Mouse (Mus musculus) 3T3-L1 (cell line): ENCODE data around the gene Negr1.
"Not testable (repeated sequence)": the region's sequence is repeated elsewhere in the genome, so short reads cannot be mapped to it uniquely, and the experiment has no call there.

Experiments used
- DNase-seq: peaks from one replicate; pipeline ENCODE4 v3.0.0-alpha.2; 2015; ENCODE audit warnings: low read depth, low spot score

Negr1 gene

DNA sequence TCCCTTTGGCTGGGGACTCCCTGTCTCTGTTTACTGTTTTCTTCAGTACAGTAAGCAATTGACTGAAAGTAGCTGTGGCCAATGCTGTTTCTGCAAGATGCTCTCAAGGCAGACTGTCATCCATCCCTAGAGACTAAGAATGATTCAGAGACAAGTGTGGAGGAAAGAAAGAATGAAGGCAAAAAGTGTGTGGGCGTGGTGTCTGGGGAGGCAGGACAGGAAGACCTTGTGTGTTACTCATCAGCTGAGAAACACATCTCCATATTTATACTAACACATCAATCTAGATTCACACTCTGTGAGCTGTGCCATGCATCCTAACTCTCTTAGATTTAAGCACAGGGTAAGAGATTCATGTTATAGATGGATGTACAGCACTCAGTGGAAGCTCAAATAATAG, 431.2 kb downstream of the Negr1 start:
- DNase-seq, result peak; percentile 46

DNA sequence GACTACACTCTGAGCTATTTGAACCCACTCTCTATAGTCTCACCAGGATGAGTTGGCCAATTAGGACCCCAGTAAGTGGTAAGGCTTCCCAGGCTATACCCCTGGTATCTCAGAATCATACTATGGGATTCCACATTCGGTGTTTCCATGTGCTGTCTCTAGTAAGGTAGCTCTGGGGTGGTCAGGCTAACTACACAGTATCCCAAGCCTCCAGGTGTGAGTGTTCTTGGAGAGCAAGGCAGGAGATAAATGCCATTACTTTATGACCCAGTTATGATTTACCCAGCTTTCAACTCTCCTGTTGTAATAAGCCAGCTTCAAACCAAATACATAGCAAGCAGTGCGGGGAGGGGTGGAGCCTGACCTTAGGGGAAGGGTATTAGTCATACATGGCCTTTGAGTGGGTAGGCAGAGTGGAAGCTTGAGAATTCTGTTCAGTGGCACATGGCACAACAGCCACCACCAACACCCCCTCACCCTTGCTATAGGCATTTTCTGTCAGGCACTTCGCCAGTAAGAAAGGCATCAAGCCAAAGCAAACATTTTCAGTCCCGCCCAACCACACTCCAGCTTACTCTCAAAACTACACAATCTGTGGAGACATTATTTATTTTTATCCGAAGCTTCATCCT, 437.7 kb downstream of the Negr1 start:
- DNase-seq, result peak; percentile 42

DNA sequence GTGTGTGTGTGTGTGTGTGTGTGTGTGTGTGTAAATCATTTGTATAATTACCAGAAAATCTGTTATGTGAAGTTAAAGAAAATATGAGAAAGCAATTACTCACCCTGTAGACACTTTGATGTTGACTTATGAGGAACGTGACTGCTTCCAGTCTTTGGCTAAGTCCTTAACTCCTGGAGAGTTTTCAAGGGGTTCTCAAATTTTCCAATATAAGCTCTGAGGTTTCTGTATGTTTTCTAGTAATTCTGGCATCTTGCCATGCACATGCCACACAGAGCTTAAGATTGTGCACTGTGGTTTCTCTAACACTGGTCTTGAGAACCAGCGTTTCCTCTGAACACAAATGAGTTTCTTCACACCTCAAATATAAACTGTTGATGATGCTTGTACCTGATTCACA, 460.0 kb downstream of the Negr1 start:
- DNase-seq, result no peak

DNA sequence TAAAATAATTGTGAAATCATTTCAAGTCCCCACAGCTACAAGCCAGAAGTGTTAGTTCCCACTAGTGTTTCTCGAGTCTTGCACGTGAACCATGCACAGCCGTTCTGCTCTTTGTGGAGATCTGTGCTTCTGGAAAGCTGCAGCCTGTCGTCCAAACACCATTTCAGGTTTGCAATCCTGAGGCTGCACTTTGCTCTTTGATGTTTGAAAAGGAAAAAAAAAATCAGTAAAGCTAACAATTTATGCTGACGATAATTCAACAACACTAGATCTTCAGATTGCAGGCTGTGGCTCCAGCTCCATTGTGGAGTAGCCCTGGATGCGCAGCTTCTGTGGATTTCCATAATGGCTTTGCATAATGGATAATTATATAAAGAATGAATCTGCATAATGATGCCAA, 463.0 kb downstream of the Negr1 start:
- no peak for DNase-seq

DNA sequence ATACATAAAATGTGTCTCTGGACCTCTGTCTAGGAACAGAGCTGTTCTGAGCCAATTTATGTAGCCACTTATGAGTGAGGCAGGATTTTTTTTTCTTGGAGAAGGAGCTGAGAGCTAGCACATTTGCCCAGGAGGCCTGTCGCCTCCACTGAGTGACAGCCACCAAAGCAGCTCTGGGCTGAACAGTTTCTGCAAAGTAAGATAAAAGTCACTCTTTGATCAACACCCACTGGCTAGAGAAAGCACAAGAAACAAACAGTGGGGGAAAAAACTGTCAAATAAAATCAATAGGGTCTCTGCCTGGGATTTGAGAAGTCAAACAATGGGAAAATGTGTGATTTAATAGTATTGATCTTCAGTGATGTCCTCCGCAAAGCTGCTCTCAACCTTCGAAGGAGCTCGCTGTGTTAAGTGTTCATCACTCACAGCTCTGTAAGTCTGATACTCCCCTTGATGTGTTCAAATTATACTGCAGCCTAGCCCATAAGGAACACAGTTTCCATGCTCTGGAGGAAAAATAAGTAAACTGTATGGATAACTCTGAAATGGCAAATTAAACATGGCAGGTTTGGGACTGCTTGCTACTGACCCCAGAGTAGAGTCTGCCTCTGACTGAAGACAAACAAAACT, 470.0 kb downstream of the Negr1 start:
- no peak for DNase-seq

DNA sequence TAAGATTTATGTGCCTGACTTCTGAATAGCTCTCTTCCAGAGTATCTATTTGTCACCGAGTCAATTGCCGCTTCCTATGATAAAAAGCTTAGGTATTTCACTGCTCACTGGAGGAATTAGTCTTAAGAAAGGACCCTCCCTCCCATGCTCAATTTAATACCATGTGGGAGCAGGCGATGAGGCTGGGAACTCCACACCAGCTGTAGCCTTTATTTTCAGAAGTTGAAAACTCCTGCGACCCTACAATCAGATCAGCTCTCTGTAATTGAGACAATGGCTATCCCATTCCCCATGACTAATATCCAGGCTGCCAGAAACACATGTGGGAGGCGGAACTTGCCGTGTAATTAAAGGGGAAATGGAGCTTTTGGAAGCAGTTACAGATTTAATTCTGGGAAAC, 474.4 kb downstream of the Negr1 start:
- no peak for DNase-seq

DNA sequence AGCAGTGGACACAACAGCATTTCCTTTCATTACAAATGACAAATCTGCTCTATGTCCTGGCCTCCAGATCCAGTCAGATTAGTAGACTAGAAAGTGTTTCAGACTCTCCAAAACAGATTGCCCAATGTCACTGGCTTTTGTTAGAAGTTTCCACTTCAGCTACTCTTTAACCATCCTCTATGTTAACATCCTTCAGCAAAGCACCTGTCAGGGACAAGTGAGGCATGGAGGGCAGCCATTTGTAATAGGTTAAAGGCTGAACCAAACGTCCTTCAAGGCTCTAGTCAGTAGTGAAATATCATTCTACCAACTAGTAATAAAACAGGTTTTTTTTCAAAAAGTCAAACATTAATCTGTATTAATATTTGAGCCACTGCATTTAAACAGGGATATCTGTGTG, 475.0 kb downstream of the Negr1 start:
- DNase-seq, result no peak

DNA sequence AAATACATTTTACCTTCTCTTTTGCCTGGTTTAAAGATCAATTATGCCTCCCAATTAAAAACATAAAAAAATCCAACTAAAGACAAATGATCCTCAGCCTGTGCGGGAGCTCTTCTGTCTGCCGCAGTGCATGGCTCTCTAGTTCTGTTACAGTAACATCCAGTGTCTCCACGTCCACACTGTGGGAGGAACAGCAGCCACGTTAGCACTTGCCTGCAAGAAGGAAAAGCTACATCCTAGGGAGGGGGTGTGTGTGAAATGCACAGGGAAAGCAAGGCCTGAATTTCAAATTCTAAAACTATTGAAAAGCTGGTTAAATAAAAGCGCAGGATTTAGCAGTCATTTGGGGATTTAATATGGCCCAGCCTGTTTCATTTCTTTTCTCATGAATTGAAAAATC, 479.0 kb downstream of the Negr1 start:
- no peak for DNase-seq

DNA sequence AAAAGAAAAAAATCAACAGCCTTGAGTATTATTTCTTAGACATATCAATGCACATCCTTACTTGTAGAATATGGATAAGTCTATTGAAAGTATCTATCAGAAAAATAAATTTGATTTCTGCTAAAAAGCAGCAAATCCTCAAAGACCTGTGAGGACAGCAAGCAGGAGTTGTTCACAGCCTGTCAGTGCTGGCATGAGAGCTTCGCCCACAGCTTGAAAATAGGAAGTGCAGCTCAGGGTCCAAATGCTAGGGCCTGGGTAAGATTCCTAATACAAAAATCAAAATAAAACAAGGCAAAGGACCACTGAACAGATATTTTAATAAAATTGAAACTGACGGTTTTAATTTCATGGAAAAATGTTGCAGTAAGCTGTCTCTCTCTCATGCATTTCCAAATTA, 483.0 kb downstream of the Negr1 start:
- DNase-seq, result no peak

DNA sequence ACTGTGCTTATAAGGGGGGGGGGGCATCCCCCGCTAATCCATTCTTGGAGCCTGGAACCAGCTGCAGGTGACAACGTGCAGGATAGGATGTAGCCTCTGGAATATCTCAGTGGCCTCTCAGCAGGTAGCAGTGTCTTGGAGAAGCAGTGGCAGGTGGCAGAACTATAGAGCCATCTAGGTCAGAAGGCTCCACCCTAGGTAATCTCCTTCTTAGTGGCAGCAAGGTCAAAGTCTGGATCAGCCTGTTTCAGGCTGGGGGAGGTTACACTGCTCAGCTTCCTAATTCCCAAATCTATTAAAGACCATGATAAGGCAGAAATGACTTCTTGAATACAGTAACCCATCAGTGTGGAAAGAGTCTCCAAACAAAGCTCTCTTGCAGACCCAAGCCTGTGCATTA, 502.8 kb downstream of the Negr1 start:
- DNase-seq, result not testable (repeated sequence)

DNA sequence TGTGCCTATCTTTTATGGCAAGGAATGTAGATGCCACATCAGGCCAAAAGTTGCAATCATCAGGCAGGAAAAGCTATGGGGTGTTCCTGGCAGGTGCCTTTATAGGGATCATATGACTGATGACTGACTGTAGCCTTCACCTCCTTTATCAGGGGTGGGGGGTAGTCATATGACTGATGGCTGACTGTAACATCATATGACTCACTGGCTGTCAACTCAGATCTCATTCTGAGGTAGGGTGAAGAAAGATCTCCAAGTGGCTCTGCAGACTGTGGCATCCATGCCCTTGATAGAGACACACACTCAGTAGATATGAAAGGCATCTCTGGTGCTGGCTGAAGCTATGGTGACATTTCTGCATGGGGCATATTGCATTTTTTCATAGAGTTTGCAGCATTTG, 504.7 kb downstream of the Negr1 start:
- no peak for DNase-seq

DNA sequence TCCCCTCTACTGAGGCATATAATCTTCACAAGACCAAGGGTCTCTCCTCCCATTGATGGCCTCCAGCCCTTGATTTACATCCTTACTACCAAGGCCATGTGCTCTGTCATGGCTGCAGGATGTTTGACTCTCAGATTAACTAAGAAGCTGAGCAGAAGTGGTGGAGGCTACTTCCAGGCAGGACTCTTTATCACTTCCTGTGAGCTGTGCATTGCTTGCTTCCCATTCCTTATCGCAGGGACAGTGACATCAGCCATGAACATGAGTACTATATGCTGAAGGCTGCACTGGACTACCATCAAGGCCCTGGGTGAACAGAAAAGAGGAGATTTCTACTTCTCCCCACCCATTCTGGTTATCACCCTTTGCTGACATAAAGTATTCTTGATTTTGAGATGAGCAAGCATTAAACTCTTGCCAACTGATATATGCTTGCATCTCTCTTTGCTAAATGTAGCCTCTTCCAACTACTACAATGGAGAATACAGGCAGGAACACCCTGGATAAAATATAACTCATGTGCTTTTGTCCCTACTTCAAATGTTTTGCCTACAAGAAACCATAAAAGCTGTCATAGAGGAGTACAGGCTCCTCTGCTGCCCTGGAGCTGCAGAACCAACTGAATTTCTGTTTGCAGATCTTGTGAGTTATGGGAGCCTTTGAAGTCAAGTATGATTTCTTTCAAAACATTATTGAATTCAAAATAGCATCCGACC, 517.8 kb downstream of the Negr1 start:
- no peak for DNase-seq

DNA sequence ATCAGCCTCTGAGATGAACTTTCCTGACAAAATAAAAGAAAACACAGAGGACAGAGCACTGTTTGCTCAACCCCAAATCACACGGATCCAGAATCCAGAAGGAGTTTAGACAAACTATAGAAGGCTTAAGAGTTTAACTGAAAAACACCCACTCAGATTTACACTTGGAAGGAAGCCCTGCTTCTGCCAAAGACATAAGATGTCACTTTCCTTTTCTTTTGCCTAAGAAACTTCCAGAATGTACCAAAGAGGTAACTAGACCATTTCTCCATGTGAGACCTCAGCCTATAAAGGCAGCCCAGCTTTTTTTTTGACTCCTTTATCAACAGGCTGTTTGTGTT, 518.3 kb downstream of the Negr1 start:
- DNase-seq, result no peak

DNA sequence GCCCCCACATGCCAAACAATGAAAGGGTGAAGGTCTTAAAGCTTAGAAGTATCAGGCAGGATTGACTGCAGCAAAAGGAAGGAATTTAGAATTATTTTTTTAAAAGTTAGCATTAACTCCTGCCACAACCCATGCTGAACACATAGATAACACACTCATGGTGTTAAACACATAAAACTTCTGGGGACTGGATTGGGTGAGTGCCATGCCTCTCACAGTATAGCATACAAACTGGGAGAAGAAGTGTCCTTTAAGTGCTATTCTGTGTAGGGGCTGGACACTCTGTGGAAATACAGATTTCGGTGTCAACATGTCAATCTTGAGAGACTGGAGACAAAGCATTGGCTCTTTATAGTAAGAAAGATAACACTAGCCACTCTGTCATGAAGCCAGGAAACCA, 519.0 kb downstream of the Negr1 start:
- DNase-seq, result no peak

DNA sequence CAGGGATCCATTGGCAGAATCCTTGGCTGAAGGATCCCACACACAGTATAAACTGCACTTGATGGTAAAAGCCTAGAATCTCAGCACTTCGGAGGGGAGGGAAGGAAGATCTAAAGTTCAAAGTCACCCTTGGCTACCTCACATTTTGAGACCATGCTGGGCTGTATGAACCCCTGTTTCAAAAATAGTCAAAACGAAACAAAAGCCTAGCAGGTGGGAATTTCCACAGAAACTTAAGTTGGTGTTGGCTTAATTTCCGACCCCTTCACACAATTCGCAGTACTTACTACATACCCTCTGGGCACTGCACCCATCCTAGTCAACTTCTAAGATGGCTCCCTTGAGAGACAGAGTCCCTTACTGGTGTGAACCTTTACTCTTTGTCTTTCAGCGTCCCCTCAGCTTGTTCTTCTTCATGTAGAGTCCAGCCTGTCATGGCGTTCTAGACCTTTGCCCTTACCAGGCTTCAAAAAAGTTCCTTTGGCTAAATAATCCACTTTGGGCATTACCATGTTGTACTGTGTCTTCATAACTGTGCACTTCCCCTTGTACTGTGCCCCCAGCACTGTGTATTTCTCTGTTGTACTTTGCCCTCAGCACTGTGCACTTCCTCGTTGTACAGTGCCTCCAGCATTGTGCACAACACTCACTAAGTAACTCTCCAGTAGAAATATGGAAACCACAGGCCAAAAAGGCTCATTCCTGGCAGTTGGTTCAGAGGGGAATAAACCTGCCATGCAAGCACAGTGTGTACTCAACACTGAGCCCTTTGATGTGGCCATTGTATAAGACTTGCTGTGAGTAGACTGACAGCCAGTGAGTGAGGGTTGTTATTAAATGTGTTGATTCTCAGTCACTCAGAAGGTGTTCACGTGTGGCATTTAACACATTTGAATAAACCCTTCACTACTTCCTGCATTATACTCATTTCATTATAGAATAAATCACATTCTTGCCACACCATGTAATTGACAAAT, 521.5 kb downstream of the Negr1 start:
- DNase-seq, result no peak

DNA sequence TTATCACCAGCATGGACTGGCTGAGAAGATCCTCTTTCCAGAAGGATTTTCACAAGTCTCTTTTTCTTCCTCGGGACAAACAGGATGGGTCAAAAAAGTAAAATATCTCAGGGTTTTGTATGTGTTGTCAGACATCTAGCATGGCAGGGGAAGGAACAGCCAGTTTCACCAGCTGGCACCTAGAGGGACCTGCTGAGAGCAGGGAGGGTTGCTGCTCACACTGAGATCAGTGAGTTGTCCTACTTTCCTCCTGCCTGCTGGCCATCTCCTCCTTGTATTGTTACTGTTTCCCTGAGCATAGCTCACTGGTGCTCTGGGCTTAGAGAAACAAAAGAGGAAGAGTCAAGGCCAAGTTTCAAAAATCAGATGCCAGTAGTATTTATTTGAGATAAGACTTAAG, 523.6 kb downstream of the Negr1 start:
- no peak for DNase-seq

DNA sequence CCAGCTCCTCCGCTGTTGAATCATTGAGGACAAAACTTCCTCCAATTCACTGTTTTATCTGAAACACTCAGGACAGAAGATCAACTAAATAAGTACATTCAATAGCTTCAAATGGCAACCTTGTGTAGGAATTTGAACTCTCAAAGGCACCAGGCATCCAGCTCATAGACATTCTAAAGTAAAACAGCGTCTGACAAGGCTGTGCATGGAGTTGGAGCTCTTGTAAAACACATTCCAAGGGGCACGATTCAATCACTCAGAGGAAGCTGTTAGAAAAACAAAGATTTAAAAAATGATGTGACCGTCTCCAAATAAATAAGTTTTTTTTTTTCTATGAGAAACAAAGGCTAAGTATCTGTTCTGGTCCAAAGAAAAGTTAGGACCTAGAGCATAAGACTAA, 528.5 kb downstream of the Negr1 start:
- no peak for DNase-seq

DNA sequence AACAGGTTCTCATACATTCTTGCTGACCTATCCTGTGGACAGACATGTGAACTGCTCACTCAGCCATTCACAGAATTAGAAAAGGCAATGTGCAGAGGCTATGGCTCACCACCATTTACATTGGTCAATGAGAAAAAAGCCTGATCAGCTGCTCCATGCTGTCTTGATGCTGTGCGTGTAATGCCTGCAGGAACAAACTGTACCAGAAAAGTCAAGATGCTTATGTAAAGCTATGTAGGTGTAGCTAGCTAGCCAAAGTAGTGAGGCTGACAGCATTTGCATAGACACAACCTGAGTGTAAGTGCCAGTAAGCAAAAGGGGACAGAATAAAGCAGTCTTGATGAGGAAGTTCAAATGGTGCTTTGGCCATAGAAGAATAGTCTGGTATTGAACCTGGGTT, 534.7 kb downstream of the Negr1 start:
- no peak for DNase-seq

DNA sequence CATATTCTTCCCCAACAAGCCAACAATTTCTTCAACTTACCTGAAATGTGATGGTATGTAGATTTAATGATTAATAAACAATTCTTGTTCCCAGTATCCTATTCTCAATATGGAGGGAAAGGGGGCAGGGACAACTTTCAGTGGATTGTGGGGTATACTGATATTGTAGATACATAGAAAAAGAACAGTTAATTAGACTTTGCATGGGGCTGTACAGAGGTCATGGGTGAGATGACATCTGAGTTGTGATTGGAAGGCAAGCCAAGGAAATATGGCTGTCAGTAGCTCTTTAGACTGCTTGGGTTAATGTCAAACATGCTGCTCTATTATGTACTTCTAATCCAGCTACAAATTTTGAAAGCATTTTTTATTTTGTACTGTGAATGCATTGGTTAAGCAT, 535.9 kb downstream of the Negr1 start:
- no peak for DNase-seq

DNA sequence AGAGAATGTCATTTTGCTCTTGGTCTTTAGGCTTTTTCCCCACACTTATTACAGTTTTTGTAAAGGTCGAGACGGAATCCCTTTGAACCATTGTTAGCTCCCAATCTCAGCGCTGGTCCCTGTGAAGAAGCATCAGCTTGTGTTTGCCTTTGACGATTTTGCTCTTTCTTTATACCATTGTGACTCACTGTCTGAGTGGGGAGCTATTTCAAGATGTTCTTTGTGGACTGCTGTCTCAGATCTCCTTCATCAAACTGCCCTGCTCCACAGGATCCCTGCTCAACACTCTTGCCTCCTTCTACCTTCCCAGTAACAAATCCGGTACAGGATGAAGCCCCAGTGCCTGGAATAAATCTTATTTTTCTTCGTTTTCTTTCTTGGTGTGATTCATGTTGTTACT, 536.8 kb downstream of the Negr1 start:
- no peak for DNase-seq

DNA sequence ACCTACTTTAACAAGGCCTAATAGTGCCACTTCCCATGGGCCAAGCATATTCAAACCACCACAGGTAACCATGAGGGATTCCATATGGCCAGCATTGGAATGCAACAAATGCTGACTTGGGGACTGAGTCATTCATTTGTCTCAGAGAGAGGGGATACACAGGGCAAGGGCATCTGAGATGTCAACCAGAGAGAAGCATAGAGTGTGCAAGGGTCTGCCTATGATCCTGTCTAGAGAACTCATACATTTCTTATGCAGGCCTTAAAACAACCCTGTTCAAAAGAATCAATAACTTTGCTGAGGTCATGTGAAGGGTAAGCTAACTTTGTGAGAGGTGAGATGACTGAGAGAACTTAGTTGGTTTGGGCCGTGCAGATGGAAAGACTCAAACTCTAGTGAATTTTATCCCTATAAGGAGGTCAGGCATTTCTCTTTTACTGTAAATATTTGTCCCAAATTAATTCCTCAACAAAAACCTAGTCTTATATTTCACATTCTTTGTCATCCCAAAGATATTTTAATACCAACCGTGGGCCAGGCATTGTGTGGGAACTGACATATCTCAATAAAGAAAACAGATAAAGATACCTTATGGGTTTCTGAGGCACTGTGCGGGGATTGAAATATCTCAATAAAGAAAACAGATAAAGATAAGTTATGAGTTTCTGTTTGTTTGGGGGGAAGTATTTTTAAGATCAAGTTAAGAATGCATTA, 543.4 kb downstream of the Negr1 start:
- DNase-seq, result no peak
